Mouse (Mus musculus) embryo, embryonic 10 days (tissue): Measurements from ENCODE around the gene 5330417C22Rik.

Source experiments
- DNase-seq: peaks from one replicate; pipeline ENCODE4 v3.0.0-alpha.2; 2015; ENCODE audit warnings: low spot score

Gene 5330417C22Rik

DNA sequence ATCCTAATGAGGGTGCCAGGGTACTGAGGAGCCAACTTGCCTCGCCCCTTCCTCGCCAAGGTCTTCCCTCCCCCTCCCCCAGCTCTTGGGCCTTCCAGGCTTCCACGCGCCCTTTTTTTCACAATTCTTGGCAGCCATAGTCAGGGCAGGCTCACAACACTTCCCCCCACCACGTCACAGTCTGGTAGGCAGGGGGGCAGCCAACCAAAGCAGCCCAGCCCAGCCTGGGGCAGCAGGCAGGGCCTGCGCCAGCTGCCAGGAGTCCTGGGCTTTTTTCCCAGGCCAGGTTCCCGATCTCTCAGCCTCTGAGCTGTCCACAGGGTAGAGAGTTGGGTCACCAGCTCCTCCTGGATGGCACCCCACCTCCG lies 124.6 kb downstream of the 5330417C22Rik start:
- DNase-seq, result no peak

DNA sequence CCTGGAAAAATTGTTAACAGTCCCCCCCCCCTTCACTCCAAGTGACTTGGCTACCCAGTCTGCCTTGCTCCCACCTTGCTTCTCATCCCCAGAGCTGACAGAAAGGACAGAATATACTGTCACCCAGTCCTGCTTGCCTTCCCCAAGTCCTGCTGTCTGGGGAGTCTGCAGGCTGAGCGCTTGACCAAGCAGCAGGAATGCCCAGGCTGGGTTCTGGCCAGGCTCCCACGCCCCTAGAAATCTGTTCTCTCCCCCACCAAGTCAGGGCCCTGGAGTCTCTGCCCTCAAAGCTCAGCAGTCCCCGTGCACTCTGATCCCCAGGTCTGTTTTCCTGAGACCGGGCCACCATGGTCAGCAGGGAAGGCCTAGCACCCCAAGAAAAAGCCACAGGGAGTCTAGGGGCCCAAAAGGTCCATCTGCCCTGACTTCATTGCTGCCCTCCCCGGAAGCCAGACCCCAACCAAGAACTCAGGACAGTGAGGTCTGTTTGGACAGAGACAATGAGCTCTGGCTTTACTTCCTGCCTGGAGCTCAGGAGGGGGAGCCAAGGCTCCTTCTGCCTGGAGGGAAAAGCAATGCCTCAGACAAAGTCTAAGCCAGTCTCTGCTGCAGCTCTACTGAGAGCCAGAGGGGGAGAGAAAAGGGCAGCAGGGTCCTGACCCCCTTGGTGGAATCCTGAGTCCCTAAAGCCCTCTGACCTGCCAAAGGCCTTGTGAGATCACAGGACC lies 125.1 kb downstream of the 5330417C22Rik start:
- DNase-seq, result peak; percentile 50

DNA sequence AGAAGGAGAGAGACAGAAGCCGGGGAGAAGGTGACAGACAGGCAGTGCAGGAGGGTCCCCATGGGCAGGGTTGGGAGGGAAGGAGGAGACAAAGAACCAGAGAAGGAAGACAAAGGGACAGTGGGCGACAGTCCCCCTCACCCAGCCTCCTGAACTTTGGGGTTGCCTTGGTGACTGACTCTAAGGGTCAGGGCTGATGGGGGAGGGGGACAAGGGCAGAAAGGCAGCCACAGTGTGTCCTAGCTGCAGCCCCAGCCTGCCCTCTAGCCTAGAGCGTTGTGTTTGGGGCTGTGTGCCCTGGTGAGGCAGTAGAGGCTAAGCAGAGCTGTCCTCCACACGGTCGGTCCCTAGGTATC lies 126.0 kb downstream of the 5330417C22Rik start:
- peak; percentile 84 for DNase-seq

DNA sequence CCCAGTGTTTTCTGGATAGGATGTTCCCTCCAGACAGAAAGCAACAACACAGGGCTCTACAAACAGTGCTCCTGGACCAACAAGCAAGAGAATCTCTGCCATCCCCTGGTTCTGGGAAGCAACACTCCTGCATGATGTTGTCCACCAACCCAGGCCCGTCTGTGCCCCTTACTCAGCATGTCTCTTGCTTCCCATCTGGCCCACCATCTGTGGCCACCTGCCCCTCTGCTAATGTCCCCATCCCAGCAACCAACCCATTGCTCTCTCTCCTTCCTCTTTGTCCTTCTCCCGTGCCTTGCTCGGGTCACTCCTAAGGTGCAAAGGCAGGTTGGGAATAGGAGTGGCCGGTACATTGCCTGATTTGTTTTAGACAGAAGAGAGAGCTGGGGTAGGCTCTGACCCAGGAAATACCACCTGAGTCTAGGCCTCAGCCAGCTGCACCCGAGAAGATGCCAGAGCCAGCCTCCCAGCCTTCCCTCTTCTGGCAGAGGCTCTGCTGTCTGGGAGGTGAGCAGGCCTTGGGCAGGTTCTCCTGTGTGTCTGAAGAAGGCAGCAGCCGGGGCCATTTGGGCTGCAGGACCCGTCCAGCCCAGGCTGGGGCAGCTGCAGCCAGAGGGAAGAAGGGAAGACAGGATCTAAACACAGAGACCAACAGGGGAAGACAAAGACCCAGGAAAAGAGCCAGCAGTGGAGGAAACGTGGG lies 126.5 kb downstream of the 5330417C22Rik start:
- peak; percentile 17 for DNase-seq

DNA sequence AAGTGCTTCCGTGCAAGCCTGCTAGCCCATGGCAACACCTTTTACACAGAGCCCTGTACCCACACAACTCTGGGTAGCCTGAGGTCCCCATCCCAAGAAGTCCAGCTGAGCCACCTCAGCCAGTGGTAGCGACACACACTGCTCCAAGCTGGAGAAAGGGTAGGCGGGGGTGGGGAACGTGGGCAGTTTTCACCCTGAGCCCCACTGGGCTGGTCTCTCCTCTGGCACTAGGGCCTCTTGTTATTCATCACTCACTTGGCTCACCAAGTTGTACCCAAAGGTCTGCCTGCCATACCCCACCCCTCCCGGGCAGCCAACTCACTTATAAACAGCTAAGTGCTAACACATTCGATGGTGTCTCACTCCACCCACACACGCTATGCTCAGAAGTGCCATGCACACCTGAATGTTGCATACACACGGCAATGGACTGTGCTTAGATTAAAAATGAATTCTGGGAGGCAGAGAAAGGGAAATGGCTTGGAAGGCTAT lies 127.8 kb downstream of the 5330417C22Rik start:
- no peak for DNase-seq

DNA sequence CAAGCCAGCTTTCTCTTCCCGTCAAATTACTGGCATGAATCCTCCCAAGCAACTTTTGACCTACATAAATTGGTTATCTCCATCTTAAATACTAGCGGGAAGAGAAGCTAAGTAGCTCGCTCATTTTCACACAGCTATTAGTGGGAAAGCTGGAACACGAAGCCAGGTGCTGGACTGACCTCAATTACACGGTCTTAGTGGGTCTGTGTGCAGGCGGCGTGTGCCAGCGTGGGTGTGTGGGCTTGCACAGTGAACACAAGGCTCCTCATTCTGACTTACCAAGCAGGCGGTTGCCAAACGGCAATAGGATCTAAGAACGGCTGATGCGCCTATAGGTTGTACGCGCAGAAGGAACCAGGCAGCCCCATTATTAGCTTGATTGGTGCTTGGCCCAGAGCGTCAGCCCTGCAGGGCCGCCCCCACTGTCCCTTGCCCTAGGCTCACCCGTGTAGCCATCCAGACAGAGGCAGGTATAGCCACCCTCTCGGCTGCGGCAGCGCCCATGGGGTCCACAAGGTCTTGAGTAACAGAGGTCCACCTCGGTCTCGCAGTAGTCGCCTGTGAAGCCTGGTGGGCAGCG lies 129.9 kb downstream of the 5330417C22Rik start:
- no peak for DNase-seq
